Mouse (Mus musculus) ES-Bruce4 (cell line): ENCODE results near the gene Sorcs3.

Experiments
- CTCF ChIP-seq: IDR thresholded peaks from one replicate; pipeline ENCODE4 v1.8.1; 2011; ENCODE audit warnings: low read depth, low read length
- POLR2A ChIP-seq: IDR thresholded peaks from one replicate; pipeline ENCODE4 v1.8.1; 2011; ENCODE audit warnings: low read length; ENCODE audit not compliant: insufficient read depth

- TF ChIP-seq CTCF (no peak), POLR2A (no peak)
Measured at GRCm38 (mm10) chr19:48756831-48757230, 551.0 kb downstream of the Sorcs3 start.
